Mouse (Mus musculus) heart, embryonic 11.5 days (tissue): ENCODE measurements around the gene Cfap61. TPM values are rescaled to one million over a fixed set of nuclear protein-coding genes. Genes with fewer than 3 reads are reported as not detected.
A peak's percentile ranks its signal among the peaks of the same experiment; 100 is the strongest.

Experiments
- ATAC-seq: fragments of 200-750 bp; cut with Nextera tagmentation; replicated peaks from 2 replicates; pipeline ENCODE4 v1.8.0; 2017; ENCODE audit warnings: moderate library complexity; ENCODE audit not compliant: insufficient number of reproducible peaks, low FRiP score, low TSS enrichment
- H3K27ac ChIP-seq: fragments of 300-500 bp; sonication (generic); 2 replicates; pipeline ENCODE4 v1.5.1; 2014; ENCODE audit warnings: mild to moderate bottlenecking, low read depth, low read length
- H3K27me3 ChIP-seq: fragments of 300-500 bp; sonication (generic); 2 replicates; pipeline ENCODE4 v1.6.1; 2014; ENCODE audit warnings: mild to moderate bottlenecking, low read length, mixed read lengths; ENCODE audit not compliant: control insufficient read depth, insufficient read depth
- H3K36me3 ChIP-seq: fragments of 300-500 bp; sonication (generic); 2 replicates; pipeline ENCODE4 v1.6.1; 2014; ENCODE audit warnings: mild to moderate bottlenecking, low read length, moderate library complexity, mixed read lengths; ENCODE audit not compliant: control insufficient read depth, insufficient read depth
- H3K4me1 ChIP-seq: fragments of 300-500 bp; sonication (generic); 2 replicates; pipeline ENCODE4 v1.6.1; 2014; ENCODE audit warnings: low read length; ENCODE audit not compliant: control insufficient read depth, insufficient read depth
- H3K4me2 ChIP-seq: fragments of 300-500 bp; sonication (generic); 2 replicates; pipeline ENCODE4 v1.6.1; 2014; ENCODE audit warnings: mild to moderate bottlenecking, moderate library complexity
- H3K4me3 ChIP-seq: fragments of 300-500 bp; sonication (generic); 2 replicates; pipeline ENCODE4 v1.5.1; 2014; ENCODE audit warnings: low read depth, low read length
- H3K9ac ChIP-seq: fragments of 300-500 bp; sonication (generic); 2 replicates; pipeline ENCODE4 v1.6.1; 2014; ENCODE audit warnings: mild to moderate bottlenecking, low read depth, low read length, moderate library complexity
- H3K9me3 ChIP-seq: fragments of 300-500 bp; sonication (generic); replicated peaks from 2 replicates; pipeline ENCODE4 v1.6.1; 2016; ENCODE audit warnings: low read length; ENCODE audit not compliant: control insufficient read depth
- WGBS: fragments of 180-500 bp; shearing (Covaris S2); extraction: QIAGEN DNeasy Blood & Tissue Kit; methylation state at CpG from one replicate; pipeline ENCODE4 v1.1.7; 2014; ENCODE audit not compliant: insufficient replicate concordance; 5-methylcytosine and 5-hydroxymethylcytosine counted together
- polyA plus RNA-seq: library from polyadenylated mRNA; unstranded; fragments of >200 nt; fragmentation: Nextera tagmentation; extraction: Ambion mirVana; gene quantifications from 2 replicates; pipeline ENCODE4 v1.2.1, GENCODE M21; 2014

Cfap61 gene
- polyA plus RNA-seq, 1 experiment from 2014 or later = 0.10 TPM

- 89% methylated on average over 10 of the region's 10 CpGs for WGBS
- no peaks in the 10 kb centered on the region for H3K9me3 ChIP-seq
- no peaks in the 10 kb centered on the region for H3K4me1 ChIP-seq
Observed at GRCm38 (mm10) chr2:146077117-146077516, 142.5 kb downstream of the Cfap61 start.

GRCm38 (mm10) chr2:146080282-146080681 is 145.7 kb downstream of the Cfap61 start:
- 91% methylated on average over 4 of the region's 4 CpGs for WGBS
- Histone ChIP-seq H3K4me1 (no peaks in the 10 kb centered on the region), H3K9ac (no peak overlapping the region), H3K4me3 (no peak overlapping the region), H3K9me3 (no peaks in the 10 kb centered on the region), H3K27ac (no peak overlapping the region), H3K4me2 (no peak overlapping the region), H3K36me3 (no peaks in the 10 kb centered on the region), H3K27me3 (no peaks in the 10 kb centered on the region)
- ATAC-seq = no peak

More at GRCm38 (mm10) chr2:146077117-146077516, 142.5 kb downstream of the Cfap61 start:
- Histone ChIP-seq H3K36me3 (no peaks in the 10 kb centered on the region), H3K4me3 (no peak overlapping the region), H3K27ac (no peak overlapping the region), H3K4me2 (no peak overlapping the region), H3K9ac (no peak overlapping the region), H3K27me3 (no peaks in the 10 kb centered on the region)
- no peak for ATAC-seq

- Histone ChIP-seq H3K4me1 (no peaks in the 10 kb centered on the region), H3K4me3 (no peak overlapping the region), H3K9me3 (no peaks in the 10 kb centered on the region), H3K4me2 (no peak overlapping the region; the same call in 1 of the 2 replicates), H3K9ac (0 out of 2 replicates have a peak overlapping the region, but pooled peaks have one; percentile 16), H3K27me3 (no peaks in the 10 kb centered on the region), H3K36me3 (no peaks in the 10 kb centered on the region), H3K27ac (no peak overlapping the region)
- no peak for ATAC-seq
- WGBS = 33% methylated on average over 6 of the region's 6 CpGs
Observed at GRCm38 (mm10) chr2:146083326-146083871, 148.8 kb downstream of the Cfap61 start.

GRCm38 (mm10) chr2:146087411-146087810 is 152.8 kb downstream of the Cfap61 start:
- Histone ChIP-seq H3K9me3 (no peaks in the 10 kb centered on the region), H3K4me1 (no peaks in the 10 kb centered on the region), H3K9ac (no peak overlapping the region), H3K27me3 (no peaks in the 10 kb centered on the region), H3K4me3 (no peak overlapping the region), H3K36me3 (no peaks in the 10 kb centered on the region), H3K4me2 (no peak overlapping the region), H3K27ac (no peak overlapping the region)
- ATAC-seq = no peak
- 82% methylated on average over 1 of the region's 1 CpGs for WGBS

- no peaks in the 10 kb centered on the region for H3K27me3 ChIP-seq
- H3K4me2 ChIP-seq = no peak overlapping the region
- no peak overlapping the region for H3K9ac ChIP-seq
- no peak for ATAC-seq
- H3K27ac ChIP-seq = no peak overlapping the region
- H3K4me1 ChIP-seq = no peaks in the 10 kb centered on the region
- H3K9me3 ChIP-seq = no peaks in the 10 kb centered on the region
- H3K36me3 ChIP-seq = no peaks in the 10 kb centered on the region
- 67% methylated on average over 6 of the region's 6 CpGs for WGBS
- H3K4me3 ChIP-seq = no peak overlapping the region
Observed at GRCm38 (mm10) chr2:146089157-146089692, 154.6 kb downstream of the Cfap61 start.

GRCm38 (mm10) chr2:146097532-146097931 is 162.9 kb downstream of the Cfap61 start:
- no peaks in the 10 kb centered on the region for H3K27me3 ChIP-seq
- H3K27ac ChIP-seq = no peak overlapping the region
- no peak for ATAC-seq
- WGBS = 96% methylated on average over 5 of the region's 5 CpGs
- no peaks in the 10 kb centered on the region for H3K9me3 ChIP-seq
- H3K4me2 ChIP-seq = peak overlapping the region; percentile 33
- H3K9ac ChIP-seq = no peak overlapping the region
- peak overlapping the region; percentile 31 for H3K4me3 ChIP-seq
- H3K36me3 ChIP-seq = no peaks in the 10 kb centered on the region
- H3K4me1 ChIP-seq = peaks cover 3% of the 10 kb centered on the region; the same call in 1 of the 2 replicates

- H3K4me2 ChIP-seq = peak overlapping the region; percentile 33; the same call in 1 of the 2 replicates
- peaks cover 3% of the 10 kb centered on the region; the same call in 1 of the 2 replicates for H3K4me1 ChIP-seq
- H3K27ac ChIP-seq = peak overlapping the region; percentile 64
- H3K9ac ChIP-seq = 0 out of 2 replicates have a peak overlapping the region, but pooled peaks have one; percentile 17
- H3K27me3 ChIP-seq = 0 out of 2 replicates have a peak, but pooled peaks cover 3% of the 10 kb centered on the region
- peak; percentile 92 for ATAC-seq
- H3K4me3 ChIP-seq = peak overlapping the region; percentile 31
- H3K9me3 ChIP-seq = no peaks in the 10 kb centered on the region
- H3K36me3 ChIP-seq = no peaks in the 10 kb centered on the region
- WGBS = 25% methylated on average over 16 of the region's 16 CpGs
Observed at GRCm38 (mm10) chr2:146098853-146099717, 164.5 kb downstream of the Cfap61 start.

- Histone ChIP-seq H3K27me3 (0 out of 2 replicates have a peak, but pooled peaks cover 3% of the 10 kb centered on the region), H3K4me3 (no peak overlapping the region), H3K9me3 (no peaks in the 10 kb centered on the region), H3K36me3 (no peaks in the 10 kb centered on the region), H3K4me2 (no peak overlapping the region; the same call in 1 of the 2 replicates), H3K27ac (no peak overlapping the region), H3K9ac (no peak overlapping the region), H3K4me1 (peaks cover 3% of the 10 kb centered on the region; the same call in 1 of the 2 replicates)
- WGBS = 83% methylated on average over 3 of the region's 3 CpGs
- ATAC-seq = no peak
Observed at GRCm38 (mm10) chr2:146099838-146100237, 165.3 kb downstream of the Cfap61 start.
